In genomic region chr1:120425587-120425986, GRCm38 (mm10) we compare ENCODE assay signal across 16 mouse cellular contexts.
"Had no signal": no experiment of that assay in that cellular context is flagged by ENCODE, and none has a peak within 500 bp of the region (broad histone marks: within the 10 kb centered on the region; RNA-seq: fewer than 3 reads in every experiment).

No protein-coding gene starts in this region.

- H3K36me3 ChIP-seq: intestine, embryonic 15.5 days; limb, embryonic 15.5 days; liver, embryonic 12.5 days; neural tube, embryonic 13.5 days had no signal

- H3K27ac ChIP-seq: intestine, embryonic 15.5 days; limb, embryonic 15.5 days; liver, embryonic 12.5 days; neural tube, embryonic 13.5 days; stomach, postnatal 0 days had no signal

- H3K4me1 ChIP-seq: intestine, embryonic 15.5 days; limb, embryonic 15.5 days; liver, embryonic 12.5 days; neural tube, embryonic 13.5 days had no signal

- H3K9ac ChIP-seq: intestine, embryonic 15.5 days; limb, embryonic 15.5 days; liver, embryonic 12.5 days; lung, embryonic 14.5 days; neural tube, embryonic 13.5 days had no signal

- H3K4me2 ChIP-seq: intestine, embryonic 15.5 days; limb, embryonic 15.5 days; liver, embryonic 12.5 days; lung, embryonic 14.5 days; midbrain, embryonic 11.5 days; neural tube, embryonic 13.5 days had no signal

- DNase-seq: kidney, adult 18-20 months; kidney, postnatal 10 days; kidney, postnatal 4 days; lung, embryonic 14.5 days; lung, postnatal 10 days; lung, postnatal 4 days; retina, postnatal 1 day; thymus, adult 18-20 months; thymus, postnatal 14 days had no signal

- H3K27me3 ChIP-seq: intestine, embryonic 15.5 days; limb, embryonic 15.5 days; liver, embryonic 12.5 days; neural tube, embryonic 13.5 days had no signal

- ATAC-seq: intestine, embryonic 15.5 days; liver, embryonic 12.5 days; midbrain, embryonic 16.5 days had no signal

- H3K9me3 ChIP-seq: intestine, embryonic 15.5 days; limb, embryonic 15.5 days; liver, embryonic 12.5 days; neural tube, embryonic 13.5 days had no signal

- H3K4me3 ChIP-seq: intestine, embryonic 15.5 days; limb, embryonic 15.5 days; liver, embryonic 12.5 days; neural tube, embryonic 13.5 days had no signal
